Mouse (Mus musculus) naive thymus-derived CD4-positive, alpha-beta T cell, adult 2 months (primary cell): ENCODE results near the gene 4921524J17Rik.

Experiments used
- DNase-seq: peaks from one replicate; pipeline ENCODE4 v3.0.0-alpha.2; 2011; ENCODE audit warnings: low read depth

The 4921524J17Rik gene

GRCm38 (mm10) chr8:85432168-85433016, at the start of gene 4921524J17Rik:
4921524J17Rik (minus strand) TSS chr8:85432833.
- peak; percentile 98 for DNase-seq

GRCm38 (mm10) chr8:85482427-85482826, 49.8 kb upstream of the 4921524J17Rik start:
- no peak for DNase-seq

GRCm38 (mm10) chr8:85481900-85482299, 49.3 kb upstream of the 4921524J17Rik start:
- peak; percentile 18 for DNase-seq

GRCm38 (mm10) chr8:85479710-85480109, 47.1 kb upstream of the 4921524J17Rik start:
- no peak for DNase-seq

GRCm38 (mm10) chr8:85478397-85478796, 45.8 kb upstream of the 4921524J17Rik start:
- DNase-seq, result no peak

- DNase-seq, result no peak
These were observed 44.4 kb upstream of the 4921524J17Rik start for GRCm38 (mm10) chr8:85476970-85477545.

- DNase-seq, result no peak
These were observed 42.3 kb upstream of the 4921524J17Rik start for GRCm38 (mm10) chr8:85474924-85475323.

GRCm38 (mm10) chr8:85473246-85473645, 40.6 kb upstream of the 4921524J17Rik start:
- DNase-seq, result no peak

- no peak for DNase-seq
These were observed 40.2 kb upstream of the 4921524J17Rik start for GRCm38 (mm10) chr8:85472800-85473199.

- no peak for DNase-seq
These were observed 38.1 kb upstream of the 4921524J17Rik start for GRCm38 (mm10) chr8:85470753-85471152.

GRCm38 (mm10) chr8:85466056-85466455, 33.4 kb upstream of the 4921524J17Rik start:
- no peak for DNase-seq

- no peak for DNase-seq
These were observed 31.7 kb upstream of the 4921524J17Rik start for GRCm38 (mm10) chr8:85464316-85464715.

GRCm38 (mm10) chr8:85462441-85462840, 29.8 kb upstream of the 4921524J17Rik start:
- no peak for DNase-seq

- peak; percentile 23 for DNase-seq
These were observed 28.7 kb upstream of the 4921524J17Rik start for GRCm38 (mm10) chr8:85461377-85461776.

- DNase-seq, result no peak
These were observed 28.2 kb upstream of the 4921524J17Rik start for GRCm38 (mm10) chr8:85460804-85461203.

- DNase-seq, result no peak
These were observed 26.9 kb upstream of the 4921524J17Rik start for GRCm38 (mm10) chr8:85459582-85459981.

GRCm38 (mm10) chr8:85456536-85456935, 23.9 kb upstream of the 4921524J17Rik start:
- DNase-seq, result peak; percentile 82

- DNase-seq, result no peak
These were observed 22.1 kb upstream of the 4921524J17Rik start for GRCm38 (mm10) chr8:85454750-85455149.

- DNase-seq, result no peak
These were observed 20.6 kb upstream of the 4921524J17Rik start for GRCm38 (mm10) chr8:85453256-85453655.

- peak; percentile 41 for DNase-seq
These were observed 19.7 kb upstream of the 4921524J17Rik start for GRCm38 (mm10) chr8:85452328-85452727.

- DNase-seq, result no peak
These were observed 17.7 kb upstream of the 4921524J17Rik start for GRCm38 (mm10) chr8:85450335-85450734.

- DNase-seq, result no peak
These were observed 13.5 kb upstream of the 4921524J17Rik start for GRCm38 (mm10) chr8:85445936-85446685.

GRCm38 (mm10) chr8:85444092-85444491, 11.5 kb upstream of the 4921524J17Rik start:
- no peak for DNase-seq
